Mouse (Mus musculus): ENCODE measurements at regions not wholly inside any gene's neighbourhood (a gene's known extent, or its start where the extent isn't known, plus 50 kb on each side); places are given as distances from the start of the nearest gene placed in this dataset.

GRCm38 (mm10) chr1:193790579-193790978 is 420.5 kb upstream of the Camk1g start:
- Histone ChIP-seq H3K9me3 (ENCODE audit: control insufficient read depth, low read length) (no peaks in the 10 kb centered on the region), H3K4me3 (ENCODE audit: low read depth, low read length) (no peak overlapping the region), H3K4me1 (replicated peaks; ENCODE audit: control insufficient read depth, insufficient read depth, low read length) (no peaks in the 10 kb centered on the region), H3K9ac (ENCODE audit: low read length) (no peak overlapping the region), H3K36me3 (ENCODE audit: control insufficient read depth, insufficient read depth, low read length) (no peaks in the 10 kb centered on the region), H3K27me3 (ENCODE audit: control insufficient read depth, insufficient read depth, low read length) (no peaks in the 10 kb centered on the region), H3K4me2 (ENCODE audit: low read depth, low read length, severe bottlenecking) (no peak overlapping the region), H3K27ac (ENCODE audit: low read depth, low read length) (no peak overlapping the region)
- DNase-seq (ENCODE audit: low spot score) (no peak), ATAC-seq (replicated peaks; ENCODE audit: low FRiP score) (no peak; the same call in 1 of the 2 replicates)
- 56% methylated on average over 2 of the region's 2 CpGs for WGBS

DNA sequence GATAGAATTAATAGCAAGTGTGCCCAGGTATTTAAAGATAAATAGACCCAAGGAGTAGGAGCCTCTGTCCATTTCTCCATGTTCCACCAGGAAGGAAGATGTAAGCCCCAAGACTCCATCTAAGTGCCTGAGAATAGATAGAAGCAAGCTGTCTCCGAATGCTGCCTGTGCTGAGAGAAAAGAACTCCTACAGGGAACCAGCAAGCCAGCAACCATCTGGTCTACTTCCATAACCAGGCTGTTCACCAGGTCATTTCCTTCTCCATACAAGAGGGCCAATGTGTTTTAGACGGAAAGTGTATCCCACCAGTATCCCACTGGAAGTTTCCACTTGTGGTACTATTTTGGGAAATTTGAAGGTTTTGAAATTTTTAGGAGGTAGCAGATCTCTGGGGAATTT is 418.4 kb upstream of the Camk1g start:
- no peaks in the 10 kb centered on the region for H3K4me1 ChIP-seq (replicated peaks; ENCODE audit: control insufficient read depth, insufficient read depth, low read length)
- H3K36me3 ChIP-seq (ENCODE audit: control insufficient read depth, insufficient read depth, low read length): no peaks in the 10 kb centered on the region
- ATAC-seq (replicated peaks; ENCODE audit: low FRiP score) (no peak), DNase-seq (ENCODE audit: low spot score) (no peak)
- no peak overlapping the region for H3K4me2 ChIP-seq (ENCODE audit: low read depth, low read length, severe bottlenecking)
- H3K27ac ChIP-seq (ENCODE audit: low read depth, low read length): no peak overlapping the region
- H3K4me3 ChIP-seq (ENCODE audit: low read depth, low read length): no peak overlapping the region
- no peaks in the 10 kb centered on the region for H3K27me3 ChIP-seq (ENCODE audit: control insufficient read depth, insufficient read depth, low read length)
- H3K9ac ChIP-seq (ENCODE audit: low read length): no peak overlapping the region
- 90% methylated on average over 2 of the region's 2 CpGs for WGBS
- H3K9me3 ChIP-seq (ENCODE audit: control insufficient read depth, low read length): no peaks in the 10 kb centered on the region

DNA sequence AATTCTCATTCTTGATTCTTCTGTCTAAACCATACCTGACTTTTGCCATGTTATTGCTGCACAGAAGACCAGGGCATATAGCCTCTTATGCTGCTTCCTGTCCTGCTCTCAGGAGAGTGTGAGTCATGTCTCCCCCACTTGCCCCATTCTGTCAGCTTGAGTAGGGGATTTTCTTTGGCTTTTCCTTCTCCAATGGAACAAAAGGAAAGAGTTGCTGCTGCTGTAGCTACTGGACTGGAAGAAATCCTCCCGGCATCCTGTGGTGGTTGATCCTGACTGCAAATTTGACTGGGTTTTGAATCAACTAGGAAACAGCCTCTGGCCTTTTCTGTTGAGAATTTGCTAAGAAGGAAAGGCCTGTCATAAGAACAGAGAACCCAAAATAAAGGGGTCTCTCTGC is 417.3 kb upstream of the Camk1g start:
- ATAC-seq (replicated peaks; ENCODE audit: low FRiP score) (no peak), DNase-seq (ENCODE audit: low spot score) (no peak)
- H3K9ac ChIP-seq (ENCODE audit: low read length): no peak overlapping the region
- no peak overlapping the region for H3K4me2 ChIP-seq (ENCODE audit: low read depth, low read length, severe bottlenecking)
- H3K4me3 ChIP-seq (ENCODE audit: low read depth, low read length): no peak overlapping the region
- H3K4me1 ChIP-seq (replicated peaks; ENCODE audit: control insufficient read depth, insufficient read depth, low read length): no peaks in the 10 kb centered on the region
- 4% methylated on average over 1 of the region's 1 CpGs for WGBS
- H3K27me3 ChIP-seq (ENCODE audit: control insufficient read depth, insufficient read depth, low read length): no peaks in the 10 kb centered on the region; the same call in 1 of the 2 replicates
- H3K9me3 ChIP-seq (ENCODE audit: control insufficient read depth, low read length): no peaks in the 10 kb centered on the region
- H3K36me3 ChIP-seq (ENCODE audit: control insufficient read depth, insufficient read depth, low read length): no peaks in the 10 kb centered on the region
- no peak overlapping the region for H3K27ac ChIP-seq (ENCODE audit: low read depth, low read length)

- H3K4me2 ChIP-seq (ENCODE audit: low read depth, low read length, severe bottlenecking): no peak overlapping the region
- WGBS: 81% methylated on average over 1 of the region's 1 CpGs
- no peaks in the 10 kb centered on the region for H3K4me1 ChIP-seq (replicated peaks; ENCODE audit: control insufficient read depth, insufficient read depth, low read length)
- H3K27ac ChIP-seq (ENCODE audit: low read depth, low read length): no peak overlapping the region
- no peak for DNase-seq (ENCODE audit: low spot score)
- H3K9me3 ChIP-seq (ENCODE audit: control insufficient read depth, low read length): no peaks in the 10 kb centered on the region
- H3K9ac ChIP-seq (ENCODE audit: low read length): no peak overlapping the region
- no peak for ATAC-seq (replicated peaks; ENCODE audit: low FRiP score)
- no peaks in the 10 kb centered on the region; the same call in 1 of the 2 replicates for H3K27me3 ChIP-seq (ENCODE audit: control insufficient read depth, insufficient read depth, low read length)
- no peak overlapping the region for H3K4me3 ChIP-seq (ENCODE audit: low read depth, low read length)
- no peaks in the 10 kb centered on the region for H3K36me3 ChIP-seq (ENCODE audit: control insufficient read depth, insufficient read depth, low read length)
Observed at GRCm38 (mm10) chr1:193784966-193785365, 414.9 kb upstream of the Camk1g start.

GRCm38 (mm10) chr1:193784526-193784925 is 414.4 kb upstream of the Camk1g start:
- no peak overlapping the region for H3K9ac ChIP-seq (ENCODE audit: low read length)
- H3K27me3 ChIP-seq (ENCODE audit: control insufficient read depth, insufficient read depth, low read length): no peaks in the 10 kb centered on the region; the same call in 1 of the 2 replicates
- no peaks in the 10 kb centered on the region for H3K36me3 ChIP-seq (ENCODE audit: control insufficient read depth, insufficient read depth, low read length)
- H3K27ac ChIP-seq (ENCODE audit: low read depth, low read length): no peak overlapping the region
- WGBS: 73% methylated on average over 2 of the region's 2 CpGs
- no peak overlapping the region for H3K4me2 ChIP-seq (ENCODE audit: low read depth, low read length, severe bottlenecking)
- no peaks in the 10 kb centered on the region for H3K4me1 ChIP-seq (replicated peaks; ENCODE audit: control insufficient read depth, insufficient read depth, low read length)
- no peak for DNase-seq (ENCODE audit: low spot score)
- ATAC-seq (replicated peaks; ENCODE audit: low FRiP score): no peak
- no peaks in the 10 kb centered on the region for H3K9me3 ChIP-seq (ENCODE audit: control insufficient read depth, low read length)
- H3K4me3 ChIP-seq (ENCODE audit: low read depth, low read length): no peak overlapping the region

- Histone ChIP-seq H3K4me3 (ENCODE audit: low read depth, low read length) (no peak overlapping the region), H3K9ac (ENCODE audit: low read length) (no peak overlapping the region), H3K9me3 (ENCODE audit: control insufficient read depth, low read length) (no peaks in the 10 kb centered on the region), H3K4me1 (replicated peaks; ENCODE audit: control insufficient read depth, insufficient read depth, low read length) (peaks cover 3% of the 10 kb centered on the region; the same call in 1 of the 2 replicates), H3K27me3 (ENCODE audit: control insufficient read depth, insufficient read depth, low read length) (peaks cover 2% of the 10 kb centered on the region; the same call in 1 of the 2 replicates), H3K27ac (ENCODE audit: low read depth, low read length) (no peak overlapping the region), H3K4me2 (ENCODE audit: low read depth, low read length, severe bottlenecking) (no peak overlapping the region), H3K36me3 (ENCODE audit: control insufficient read depth, insufficient read depth, low read length) (no peaks in the 10 kb centered on the region)
- ATAC-seq (replicated peaks; ENCODE audit: low FRiP score) (no peak), DNase-seq (ENCODE audit: low spot score) (no peak)
- WGBS: 71% methylated on average over 1 of the region's 1 CpGs
Observed at GRCm38 (mm10) chr1:193778181-193778580, 408.1 kb upstream of the Camk1g start.

- WGBS: 81% methylated on average over 4 of the region's 4 CpGs
- no peak for ATAC-seq (replicated peaks; ENCODE audit: low FRiP score)
Observed at GRCm38 (mm10) chr1:193769546-193769945, 399.4 kb upstream of the Camk1g start.

GRCm38 (mm10) chr1:193764103-193764502 is 394.0 kb upstream of the Camk1g start:
- Histone ChIP-seq H3K9ac (ENCODE audit: low read length) (no peak overlapping the region), H3K9me3 (ENCODE audit: control insufficient read depth, low read length) (no peaks in the 10 kb centered on the region), H3K4me1 (replicated peaks; ENCODE audit: control insufficient read depth, insufficient read depth, low read length) (no peaks in the 10 kb centered on the region), H3K4me3 (ENCODE audit: low read depth, low read length) (no peak overlapping the region), H3K27me3 (ENCODE audit: control insufficient read depth, insufficient read depth, low read length) (no peaks in the 10 kb centered on the region), H3K27ac (ENCODE audit: low read depth, low read length) (no peak overlapping the region), H3K4me2 (ENCODE audit: low read depth, low read length, severe bottlenecking) (no peak overlapping the region), H3K36me3 (ENCODE audit: control insufficient read depth, insufficient read depth, low read length) (no peaks in the 10 kb centered on the region)
- no peak for ATAC-seq (replicated peaks; ENCODE audit: low FRiP score)
- no peak for DNase-seq (ENCODE audit: low spot score)

More at GRCm38 (mm10) chr1:193769546-193769945, 399.4 kb upstream of the Camk1g start:
- H3K9me3 ChIP-seq (ENCODE audit: control insufficient read depth, low read length): no peaks in the 10 kb centered on the region
- H3K9ac ChIP-seq (ENCODE audit: low read length): no peak overlapping the region
- H3K4me2 ChIP-seq (ENCODE audit: low read depth, low read length, severe bottlenecking): no peak overlapping the region
- no peak for DNase-seq (ENCODE audit: low spot score)
- H3K4me3 ChIP-seq (ENCODE audit: low read depth, low read length): no peak overlapping the region
- H3K27me3 ChIP-seq (ENCODE audit: control insufficient read depth, insufficient read depth, low read length): no peaks in the 10 kb centered on the region
- no peak overlapping the region for H3K27ac ChIP-seq (ENCODE audit: low read depth, low read length)
- no peaks in the 10 kb centered on the region for H3K36me3 ChIP-seq (ENCODE audit: control insufficient read depth, insufficient read depth, low read length)
- H3K4me1 ChIP-seq (replicated peaks; ENCODE audit: control insufficient read depth, insufficient read depth, low read length): no peaks in the 10 kb centered on the region

- H3K36me3 ChIP-seq (ENCODE audit: control insufficient read depth, insufficient read depth, low read length): no peaks in the 10 kb centered on the region
- no peaks in the 10 kb centered on the region for H3K27me3 ChIP-seq (ENCODE audit: control insufficient read depth, insufficient read depth, low read length)
- ATAC-seq (replicated peaks; ENCODE audit: low FRiP score) (no peak), DNase-seq (ENCODE audit: low spot score) (no peak)
- H3K4me2 ChIP-seq (ENCODE audit: low read depth, low read length, severe bottlenecking): no peak overlapping the region
- 59% methylated on average over 4 of the region's 4 CpGs for WGBS
- H3K27ac ChIP-seq (ENCODE audit: low read depth, low read length): no peak overlapping the region
- H3K4me3 ChIP-seq (ENCODE audit: low read depth, low read length): no peak overlapping the region
- H3K9me3 ChIP-seq (ENCODE audit: control insufficient read depth, low read length): no peaks in the 10 kb centered on the region
- no peaks in the 10 kb centered on the region for H3K4me1 ChIP-seq (replicated peaks; ENCODE audit: control insufficient read depth, insufficient read depth, low read length)
- H3K9ac ChIP-seq (ENCODE audit: low read length): no peak overlapping the region
Observed at GRCm38 (mm10) chr1:193751819-193752251, 381.7 kb upstream of the Camk1g start.

Data from forebrain, embryonic 11.5 days (tissue).